Mouse (Mus musculus): ENCODE measurements around the gene Nrxn2. TPM values are rescaled to one million over a fixed set of nuclear protein-coding genes. Genes with fewer than 3 reads are reported as not detected.

The Nrxn2 gene
- polyA plus RNA-seq, 1 experiment from 2014 or later, result 0.50 TPM

DNA sequence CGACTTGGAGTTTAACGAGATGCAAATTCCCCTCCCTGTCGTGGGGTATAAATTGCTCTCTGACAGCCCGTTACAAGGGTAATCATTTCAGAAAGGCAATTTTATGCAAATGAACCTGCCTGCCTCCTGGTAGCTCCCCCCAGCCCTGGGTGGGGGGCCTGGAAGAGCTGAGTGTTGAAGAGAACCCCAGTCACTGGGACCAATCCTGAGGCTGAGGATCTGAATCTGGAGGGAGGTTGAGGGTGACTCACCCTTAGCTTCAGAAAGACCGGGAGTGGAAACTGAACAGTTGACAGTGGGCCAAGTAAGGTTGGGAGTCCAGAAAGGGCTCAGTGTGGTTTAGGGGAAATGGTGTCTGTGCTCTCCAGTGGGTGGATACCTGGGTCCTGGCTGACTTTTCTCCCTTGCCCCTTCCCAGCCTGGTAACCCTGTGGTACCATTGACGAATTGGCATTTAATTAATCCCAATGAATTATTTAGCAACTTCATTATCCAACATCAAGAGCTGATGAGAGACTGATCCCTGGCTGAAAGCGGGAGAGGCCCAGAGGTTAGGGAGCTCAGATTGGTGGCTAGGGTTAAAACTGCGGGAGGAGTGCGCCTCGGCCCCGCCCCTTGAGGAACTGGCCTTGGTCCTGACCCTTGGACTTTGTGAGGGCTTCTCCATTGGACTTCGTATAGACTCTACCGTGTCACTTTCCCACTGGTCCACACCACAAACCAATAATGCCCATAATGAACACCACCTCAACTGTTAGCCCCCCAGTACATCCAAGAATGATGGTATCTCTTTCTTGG, 8.4 kb downstream of the Nrxn2 start:
- Histone ChIP-seq H3K4me1 (ENCODE audit: control insufficient read depth, low read depth, low read length) (peaks cover 4% of the 10 kb centered on the region), H3K36me3 (ENCODE audit: control insufficient read depth, insufficient read depth) (no peaks in the 10 kb centered on the region), H3K27ac (ENCODE audit: low read length) (no peak overlapping the region), H3K9ac (ENCODE audit: low read depth, low read length) (no peak overlapping the region), H3K4me2 (ENCODE audit: low read depth, low read length) (no peak overlapping the region), H3K27me3 (ENCODE audit: control insufficient read depth, insufficient read depth, low read depth, low read length) (peaks cover 71% of the 10 kb centered on the region), H3K9me3 (replicated peaks; ENCODE audit: control insufficient read depth, low read length) (no peaks in the 10 kb centered on the region), H3K4me3 (ENCODE audit: low read depth, low read length) (no peak overlapping the region)
- no peak for ATAC-seq (ENCODE audit: low read depth)
- WGBS (ENCODE audit: insufficient replicate concordance), result 19% methylated on average over 13 of the region's 13 CpGs

DNA sequence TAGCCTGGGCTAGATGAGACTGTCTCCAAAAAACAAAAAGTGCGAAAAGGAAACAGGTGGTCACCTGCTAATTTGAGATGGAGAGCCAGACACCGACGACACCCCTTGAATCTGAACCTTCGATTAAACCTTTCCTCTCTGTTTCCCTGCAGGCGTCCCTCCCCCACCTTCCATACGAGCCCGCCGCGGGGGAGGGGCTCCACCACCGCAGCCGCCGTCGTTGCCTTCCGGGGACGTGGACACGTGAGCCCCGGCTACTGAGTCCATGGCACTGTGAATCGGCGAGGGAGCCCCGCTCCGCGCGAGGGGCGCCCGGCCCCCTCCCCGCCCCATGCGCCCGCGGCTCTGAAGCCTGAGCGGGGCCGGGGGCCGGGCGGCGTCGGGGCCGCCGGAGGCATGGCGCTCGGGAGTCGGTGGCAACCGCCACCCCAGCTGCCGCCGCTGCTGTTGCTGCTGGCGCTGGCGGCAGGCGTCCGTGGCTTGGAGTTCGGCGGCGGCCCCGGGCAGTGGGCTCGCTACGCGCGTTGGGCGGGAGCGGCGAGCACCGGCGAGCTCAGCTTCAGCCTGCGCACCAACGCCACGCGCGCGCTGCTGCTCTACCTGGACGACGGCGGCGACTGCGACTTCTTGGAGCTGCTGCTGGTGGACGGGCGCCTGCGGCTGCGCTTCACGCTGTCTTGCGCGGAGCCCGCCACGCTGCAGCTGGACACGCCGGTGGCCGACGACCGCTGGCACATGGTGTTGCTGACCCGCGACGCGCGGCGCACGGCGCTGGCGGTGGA, 9.3 kb downstream of the Nrxn2 start:
- Histone ChIP-seq H3K4me3 (ENCODE audit: low read depth, low read length) (peak overlapping the region; percentile 17; the same call in 1 of the 2 replicates), H3K4me1 (ENCODE audit: control insufficient read depth, low read depth, low read length) (peaks cover 4% of the 10 kb centered on the region), H3K27me3 (ENCODE audit: control insufficient read depth, insufficient read depth, low read depth, low read length) (peaks cover 69% of the 10 kb centered on the region), H3K27ac (ENCODE audit: low read length) (no peak overlapping the region), H3K36me3 (ENCODE audit: control insufficient read depth, insufficient read depth) (no peaks in the 10 kb centered on the region), H3K9me3 (replicated peaks; ENCODE audit: control insufficient read depth, low read length) (no peaks in the 10 kb centered on the region), H3K9ac (ENCODE audit: low read depth, low read length) (no peak overlapping the region), H3K4me2 (ENCODE audit: low read depth, low read length) (peak overlapping the region; percentile 36)
- 1% methylated on average over 84 of the region's 94 CpGs for WGBS (ENCODE audit: insufficient replicate concordance)
- ATAC-seq (ENCODE audit: low read depth), result peak; percentile 24; the same call in 1 of the 2 replicates

DNA sequence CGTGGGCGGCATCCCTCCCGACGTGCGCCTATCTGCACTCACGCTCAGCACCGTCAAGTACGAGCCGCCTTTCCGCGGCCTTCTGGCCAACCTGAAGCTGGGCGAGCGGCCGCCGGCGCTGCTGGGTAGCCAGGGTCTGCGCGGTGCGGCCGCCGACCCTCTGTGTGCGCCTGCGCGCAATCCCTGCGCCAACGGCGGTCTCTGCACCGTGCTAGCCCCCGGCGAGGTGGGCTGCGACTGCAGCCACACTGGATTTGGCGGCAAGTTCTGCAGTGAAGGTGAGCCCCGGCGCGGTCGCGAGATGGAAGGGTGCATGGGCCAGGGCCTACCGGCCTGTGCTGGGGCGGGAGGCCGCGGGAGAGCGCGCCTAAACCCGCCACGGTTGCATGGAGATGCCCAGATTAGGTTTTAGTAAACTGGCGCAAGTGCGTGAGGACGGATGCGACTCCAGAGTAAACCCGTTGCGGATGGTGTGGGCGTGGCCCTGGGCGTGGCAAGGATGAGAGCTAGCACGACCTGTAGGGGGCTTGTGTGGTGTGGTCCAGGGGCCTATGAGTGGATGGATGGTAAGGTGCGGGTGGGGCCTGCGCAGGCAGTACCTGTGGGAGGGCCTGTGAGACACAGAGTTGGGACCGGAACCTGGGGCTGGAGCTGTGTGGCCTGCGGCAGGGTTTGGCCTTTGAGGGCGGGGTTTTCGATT, 10.1 kb downstream of the Nrxn2 start:
- Histone ChIP-seq H3K9me3 (replicated peaks; ENCODE audit: control insufficient read depth, low read length) (no peaks in the 10 kb centered on the region), H3K27me3 (ENCODE audit: control insufficient read depth, insufficient read depth, low read depth, low read length) (peaks cover 66% of the 10 kb centered on the region), H3K27ac (ENCODE audit: low read length) (no peak overlapping the region), H3K36me3 (ENCODE audit: control insufficient read depth, insufficient read depth) (no peaks in the 10 kb centered on the region), H3K4me2 (ENCODE audit: low read depth, low read length) (peak overlapping the region; percentile 8; the same call in 1 of the 2 replicates), H3K4me1 (ENCODE audit: control insufficient read depth, low read depth, low read length) (peaks cover 4% of the 10 kb centered on the region), H3K9ac (ENCODE audit: low read depth, low read length) (no peak overlapping the region), H3K4me3 (ENCODE audit: low read depth, low read length) (peak overlapping the region; percentile 8; the same call in 1 of the 2 replicates)
- ATAC-seq (ENCODE audit: low read depth), result no peak
- WGBS (ENCODE audit: insufficient replicate concordance), result under 1% methylated on average over 60 of the region's 60 CpGs

DNA sequence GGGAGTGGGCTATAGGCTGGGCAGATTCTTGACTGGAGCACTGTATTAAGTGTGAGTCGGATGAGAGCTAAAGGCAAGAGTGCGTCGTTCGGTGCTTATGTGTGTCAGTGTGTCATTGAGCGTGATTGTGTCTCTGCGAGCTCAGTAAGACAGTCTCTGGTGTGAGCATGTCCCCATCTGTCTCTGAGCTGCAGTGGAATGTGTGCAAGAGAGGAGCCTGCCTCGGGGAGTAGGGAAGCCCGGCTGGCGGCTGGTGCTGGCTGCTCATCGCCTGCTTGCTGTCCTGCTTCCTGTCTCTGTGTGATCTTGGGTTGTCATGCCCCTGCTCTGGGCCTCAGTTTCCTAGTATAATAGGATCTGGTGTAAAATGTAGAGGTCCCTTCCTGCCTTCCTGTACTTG, 24.5 kb downstream of the Nrxn2 start:
- Histone ChIP-seq H3K4me3 (ENCODE audit: low read depth, low read length) (no peak overlapping the region), H3K36me3 (ENCODE audit: control insufficient read depth, insufficient read depth) (no peaks in the 10 kb centered on the region), H3K9ac (ENCODE audit: low read depth, low read length) (no peak overlapping the region), H3K9me3 (replicated peaks; ENCODE audit: control insufficient read depth, low read length) (no peaks in the 10 kb centered on the region), H3K4me1 (ENCODE audit: control insufficient read depth, low read depth, low read length) (no peaks in the 10 kb centered on the region; the same call in 1 of the 2 replicates), H3K27ac (ENCODE audit: low read length) (no peak overlapping the region), H3K27me3 (ENCODE audit: control insufficient read depth, insufficient read depth, low read depth, low read length) (peaks cover 10% of the 10 kb centered on the region), H3K4me2 (ENCODE audit: low read depth, low read length) (no peak overlapping the region)
- WGBS (ENCODE audit: insufficient replicate concordance), result 62% methylated on average over 10 of the region's 10 CpGs
- ATAC-seq (ENCODE audit: low read depth), result no peak

DNA sequence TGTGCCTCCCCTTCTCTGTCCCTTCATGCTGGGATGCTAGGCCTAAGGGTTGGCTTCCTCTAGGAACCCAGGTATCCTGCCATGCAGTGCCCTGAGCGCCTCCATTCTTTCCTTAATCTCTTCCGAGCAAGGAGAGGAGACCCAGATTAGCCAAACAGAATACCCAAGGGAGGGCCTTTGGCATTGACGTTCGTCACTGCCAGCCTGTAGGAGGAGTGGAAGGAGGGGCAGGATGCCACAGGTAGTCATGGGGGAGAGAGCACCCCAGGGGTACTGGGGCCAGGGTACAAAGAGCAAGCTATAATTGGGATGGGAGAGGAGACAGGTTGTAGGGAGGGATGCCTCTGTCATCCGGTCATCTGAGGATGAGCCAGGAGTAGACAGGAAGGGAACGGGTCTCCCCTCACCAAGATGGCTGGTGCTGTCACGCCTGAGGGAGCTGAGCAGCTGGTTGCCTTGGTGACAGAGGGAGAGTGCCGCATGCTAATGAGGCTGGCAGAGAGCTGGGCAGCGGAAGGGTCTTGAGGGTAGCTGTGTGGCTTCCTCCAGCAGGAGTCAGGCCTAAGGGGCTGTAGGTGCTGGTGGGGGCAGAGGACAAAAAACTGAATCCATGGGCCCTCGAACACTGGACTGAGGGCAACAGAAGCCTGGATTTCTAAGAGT, 27.4 kb downstream of the Nrxn2 start:
- H3K4me3 ChIP-seq (ENCODE audit: low read depth, low read length), result no peak overlapping the region
- WGBS (ENCODE audit: insufficient replicate concordance), result 58% methylated on average over 10 of the region's 10 CpGs

DNA sequence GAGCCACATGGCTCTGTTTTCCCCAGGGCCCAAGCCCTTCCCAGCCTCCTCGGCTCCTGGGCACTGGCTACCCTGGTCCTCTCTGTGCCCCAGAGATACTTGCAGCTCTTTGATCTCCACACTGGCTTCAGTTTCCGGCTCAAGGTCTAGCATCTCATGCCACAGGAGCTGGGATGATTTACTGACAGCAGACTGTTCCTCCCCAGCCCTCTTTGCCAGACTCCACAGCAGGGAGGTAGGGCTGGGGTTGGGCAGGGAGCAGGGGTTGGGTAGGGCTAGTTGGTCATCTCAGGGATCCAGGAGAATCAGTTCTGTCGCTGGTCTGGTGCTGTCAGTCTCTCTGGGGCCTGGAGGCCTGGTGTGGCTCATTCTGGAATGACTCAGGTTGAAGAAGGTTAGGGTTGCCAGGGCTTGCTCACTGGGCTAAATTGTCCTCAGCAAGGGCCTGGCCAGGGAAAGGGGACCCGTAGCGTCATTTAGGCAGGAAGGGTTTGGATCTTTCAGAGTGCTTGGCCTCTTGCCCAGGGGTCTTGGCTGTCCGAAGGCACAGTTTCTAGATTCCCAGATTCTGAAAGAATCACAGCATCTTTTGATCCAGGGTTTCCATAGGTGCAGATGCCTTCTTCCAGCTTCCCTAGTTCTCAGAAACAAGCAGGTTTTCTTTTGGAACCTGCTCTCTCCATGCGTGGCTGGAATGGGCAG, 28.4 kb downstream of the Nrxn2 start:
- H3K9me3 ChIP-seq (replicated peaks; ENCODE audit: control insufficient read depth, low read length), result no peaks in the 10 kb centered on the region
- no peak overlapping the region for H3K4me2 ChIP-seq (ENCODE audit: low read depth, low read length)
- WGBS (ENCODE audit: insufficient replicate concordance), result 59% methylated on average over 7 of the region's 7 CpGs
- no peak overlapping the region for H3K27ac ChIP-seq (ENCODE audit: low read length)
- no peak overlapping the region for H3K4me3 ChIP-seq (ENCODE audit: low read depth, low read length)
- H3K27me3 ChIP-seq (ENCODE audit: control insufficient read depth, insufficient read depth, low read depth, low read length), result peaks cover 10% of the 10 kb centered on the region
- no peak overlapping the region for H3K9ac ChIP-seq (ENCODE audit: low read depth, low read length)
- peaks cover 5% of the 10 kb centered on the region; the same call in 1 of the 2 replicates for H3K4me1 ChIP-seq (ENCODE audit: control insufficient read depth, low read depth, low read length)
- ATAC-seq (ENCODE audit: low read depth), result no peak
- H3K36me3 ChIP-seq (ENCODE audit: control insufficient read depth, insufficient read depth), result no peaks in the 10 kb centered on the region

More for the DNA sequence above, 27.4 kb downstream of the Nrxn2 start:
- peaks cover 10% of the 10 kb centered on the region for H3K27me3 ChIP-seq (ENCODE audit: control insufficient read depth, insufficient read depth, low read depth, low read length)
- H3K9ac ChIP-seq (ENCODE audit: low read depth, low read length), result no peak overlapping the region
- H3K36me3 ChIP-seq (ENCODE audit: control insufficient read depth, insufficient read depth), result no peaks in the 10 kb centered on the region
- no peaks in the 10 kb centered on the region for H3K9me3 ChIP-seq (replicated peaks; ENCODE audit: control insufficient read depth, low read length)
- no peak for ATAC-seq (ENCODE audit: low read depth)
- H3K4me1 ChIP-seq (ENCODE audit: control insufficient read depth, low read depth, low read length), result peaks cover 5% of the 10 kb centered on the region; the same call in 1 of the 2 replicates
- H3K27ac ChIP-seq (ENCODE audit: low read length), result no peak overlapping the region
- H3K4me2 ChIP-seq (ENCODE audit: low read depth, low read length), result no peak overlapping the region

DNA sequence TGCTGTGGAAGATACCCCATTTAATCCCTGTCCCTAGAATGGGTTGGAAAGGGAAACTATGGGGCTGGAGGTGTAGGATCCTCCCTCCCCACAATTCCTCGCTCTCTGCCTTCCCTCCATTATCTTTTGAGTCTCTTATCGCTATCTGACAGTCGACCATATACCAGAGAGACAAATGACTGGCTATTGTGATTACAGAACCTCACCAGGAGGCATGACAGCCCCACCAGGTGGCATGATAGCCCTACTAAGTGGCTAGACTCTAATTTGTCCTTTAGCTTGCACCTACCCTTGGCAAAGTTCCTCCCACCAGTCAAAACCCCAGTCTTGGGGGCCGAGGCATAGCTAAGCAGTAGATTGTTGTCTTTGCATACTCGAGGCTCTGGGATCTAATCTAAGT, 30.2 kb downstream of the Nrxn2 start:
- Histone ChIP-seq H3K36me3 (ENCODE audit: control insufficient read depth, insufficient read depth) (no peaks in the 10 kb centered on the region), H3K27ac (ENCODE audit: low read length) (no peak overlapping the region), H3K4me1 (ENCODE audit: control insufficient read depth, low read depth, low read length) (peaks cover 5% of the 10 kb centered on the region; the same call in 1 of the 2 replicates), H3K9ac (ENCODE audit: low read depth, low read length) (no peak overlapping the region), H3K9me3 (replicated peaks; ENCODE audit: control insufficient read depth, low read length) (no peaks in the 10 kb centered on the region), H3K4me3 (ENCODE audit: low read depth, low read length) (peak overlapping the region; percentile 42), H3K4me2 (ENCODE audit: low read depth, low read length) (peak overlapping the region; percentile 61), H3K27me3 (ENCODE audit: control insufficient read depth, insufficient read depth, low read depth, low read length) (peaks cover 10% of the 10 kb centered on the region)
- no peak for ATAC-seq (ENCODE audit: low read depth)
- WGBS (ENCODE audit: insufficient replicate concordance), result 15% methylated on average over 5 of the region's 5 CpGs

DNA sequence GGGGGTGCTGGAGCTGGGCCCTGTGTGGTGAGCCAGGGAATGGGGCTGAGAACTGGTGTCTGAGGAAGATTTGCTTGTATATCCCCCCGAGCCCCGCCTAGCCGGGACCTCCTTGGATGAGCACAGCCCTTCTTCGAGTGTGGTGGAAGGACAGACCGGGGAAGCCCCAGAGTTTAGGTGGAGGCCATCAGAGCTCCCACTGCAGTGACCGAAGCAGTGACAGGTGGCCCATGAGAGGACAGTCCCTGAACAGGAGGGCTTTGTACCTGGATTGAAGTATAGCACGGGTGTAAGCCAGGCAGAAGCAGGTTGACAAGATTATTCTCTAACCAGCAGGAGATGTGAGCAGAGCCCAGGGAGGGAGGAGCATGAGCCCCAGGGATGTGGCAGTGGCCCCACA, 31.3 kb downstream of the Nrxn2 start:
- Histone ChIP-seq H3K36me3 (ENCODE audit: control insufficient read depth, insufficient read depth) (no peaks in the 10 kb centered on the region), H3K27ac (ENCODE audit: low read length) (no peak overlapping the region), H3K27me3 (ENCODE audit: control insufficient read depth, insufficient read depth, low read depth, low read length) (peaks cover 7% of the 10 kb centered on the region), H3K4me1 (ENCODE audit: control insufficient read depth, low read depth, low read length) (peaks cover 5% of the 10 kb centered on the region; the same call in 1 of the 2 replicates), H3K9ac (ENCODE audit: low read depth, low read length) (no peak overlapping the region), H3K4me3 (ENCODE audit: low read depth, low read length) (no peak overlapping the region), H3K9me3 (replicated peaks; ENCODE audit: control insufficient read depth, low read length) (no peaks in the 10 kb centered on the region), H3K4me2 (ENCODE audit: low read depth, low read length) (no peak overlapping the region)
- 64% methylated on average over 7 of the region's 7 CpGs for WGBS (ENCODE audit: insufficient replicate concordance)
- ATAC-seq (ENCODE audit: low read depth), result no peak

All from liver, embryonic 16.5 days (tissue).